Mouse (Mus musculus): Measurements from ENCODE around the gene Serp1.

Serp1 gene

GRCm38 (mm10) chr3:58525652-58526407 is at the start of gene Serp1, which contains the start of gene Eif2a:
Gene Serp1, minus strand, starts transcription at chr3:58525892.
Gene Eif2a, plus strand, starts transcription at chr3:58525821.
- DNase-seq (ENCODE audit: low spot score), result peak; percentile 96

GRCm38 (mm10) chr3:58570821-58571220 is 45.1 kb upstream of the Serp1 start:
- no peak for DNase-seq (ENCODE audit: low spot score)

DNA sequence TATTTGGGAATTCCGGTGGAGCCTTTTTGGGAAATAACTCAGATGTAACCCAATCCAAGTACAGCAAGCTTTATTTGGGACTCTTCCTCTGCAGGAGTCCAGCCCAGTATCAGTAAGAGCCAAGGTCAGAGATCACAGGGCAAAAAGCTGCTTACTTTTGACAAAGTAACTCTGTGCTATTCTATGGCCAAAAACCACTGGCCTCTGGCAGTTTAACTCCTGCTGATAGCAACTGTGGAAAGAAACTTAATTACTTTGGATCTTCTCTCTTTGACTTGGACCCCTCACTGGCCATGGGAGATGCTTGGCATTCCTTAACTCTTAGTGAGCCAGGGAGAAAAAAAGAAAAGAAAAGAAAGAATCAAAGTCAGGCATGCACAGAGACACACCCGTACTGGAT is 35.7 kb upstream of the Serp1 start:
- no peak for DNase-seq (ENCODE audit: low spot score)

DNA sequence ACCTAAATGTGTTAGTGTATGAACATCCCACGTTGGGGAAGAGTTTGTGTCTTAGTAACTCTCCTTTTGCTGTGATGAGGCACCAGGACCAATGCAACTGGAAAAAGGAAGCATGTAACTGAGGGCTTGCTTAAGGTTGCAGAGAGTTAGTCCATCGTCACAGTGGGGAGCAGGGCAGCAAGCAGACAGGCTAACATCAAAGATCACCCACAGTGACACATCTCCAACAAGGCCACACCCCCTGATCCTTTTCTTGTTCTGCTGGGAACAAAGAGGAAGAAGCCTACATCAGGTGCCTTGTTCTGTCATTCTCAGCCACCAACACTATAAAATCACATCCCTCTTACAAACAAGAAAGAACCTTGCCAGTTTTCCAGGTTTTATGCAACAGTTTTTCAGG is 34.2 kb upstream of the Serp1 start:
- DNase-seq (ENCODE audit: low spot score), result no peak

GRCm38 (mm10) chr3:58556649-58557048 is 31.0 kb upstream of the Serp1 start:
- no peak for DNase-seq (ENCODE audit: low spot score)

DNA sequence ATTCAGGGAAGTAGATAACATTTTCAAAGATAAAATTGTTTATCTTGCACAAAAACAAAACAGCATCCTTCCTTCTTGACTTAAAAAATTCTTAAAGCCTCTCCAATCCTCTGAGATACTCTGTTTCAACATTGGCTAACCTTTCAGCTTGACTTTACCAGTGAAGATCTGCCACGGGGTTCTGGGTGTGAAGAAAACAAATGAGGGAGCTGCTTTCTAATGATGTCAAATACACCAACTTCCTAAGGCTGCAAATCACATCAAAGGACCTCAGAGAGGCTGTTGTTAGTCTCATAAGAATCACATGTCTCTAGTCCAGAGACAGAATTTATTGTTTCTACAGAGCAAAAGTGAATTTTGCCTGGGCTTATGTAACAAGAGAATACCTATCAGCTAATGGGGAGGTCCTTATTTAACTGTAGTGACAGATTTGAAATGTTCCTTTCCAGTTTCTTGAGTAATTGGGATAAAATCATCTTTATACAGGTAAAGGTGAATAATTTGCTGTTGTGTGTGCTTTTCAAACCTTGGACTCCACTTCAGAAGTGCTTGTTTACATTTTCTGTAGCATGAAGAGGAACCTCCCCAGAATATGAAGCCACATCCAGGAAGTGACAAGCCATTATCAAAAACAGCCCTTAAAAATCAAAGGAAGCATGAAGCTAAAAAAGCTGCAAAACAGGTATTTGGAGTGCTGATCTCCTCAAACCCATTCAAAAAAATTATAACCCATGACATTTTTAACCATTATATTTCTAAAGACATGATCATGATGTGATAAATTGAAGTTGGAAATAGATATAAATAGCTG is 26.5 kb upstream of the Serp1 start:
- DNase-seq (ENCODE audit: low spot score), result no peak

GRCm38 (mm10) chr3:58536573-58536972 is 10.9 kb upstream of the Serp1 start:
- DNase-seq (ENCODE audit: low spot score), result no peak

DNA sequence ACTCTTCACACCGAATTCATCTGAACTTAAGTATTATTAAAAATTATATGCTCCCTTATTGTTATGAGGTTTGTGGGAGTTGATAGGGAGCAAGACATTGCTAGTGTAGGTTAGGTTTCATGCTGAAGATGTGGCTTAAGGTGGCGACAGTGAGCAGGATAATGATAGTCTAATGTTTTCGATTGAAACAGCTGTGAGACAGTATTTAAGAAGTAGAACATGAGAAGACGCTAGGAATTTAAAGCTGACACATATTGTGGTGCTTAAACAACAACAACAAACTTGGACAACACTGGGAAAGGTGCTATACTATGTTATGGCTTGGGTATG is 681 bp upstream of the Serp1 start:
- DNase-seq (ENCODE audit: low spot score), result no peak

DNA sequence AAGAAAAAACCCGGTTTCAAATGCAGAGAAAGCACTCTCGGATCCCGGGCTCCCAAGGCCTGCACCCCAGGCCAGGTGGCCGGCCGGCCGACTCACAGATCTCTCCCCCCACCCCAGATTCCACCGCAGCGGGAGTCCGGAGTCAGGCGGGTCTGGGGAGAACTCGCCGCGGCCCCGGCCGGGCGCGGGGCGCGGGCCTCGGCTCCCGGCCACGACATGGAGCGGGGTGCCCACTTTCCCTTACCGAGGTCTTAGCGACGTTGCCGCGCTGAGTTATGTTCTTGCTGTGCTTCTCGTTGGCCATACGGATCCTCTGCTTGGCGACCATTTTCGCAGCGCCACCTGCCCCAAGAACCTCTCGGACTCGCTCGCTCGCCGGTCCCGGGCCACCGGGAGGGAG is 526 bp downstream of the Serp1 start:
- no peak for DNase-seq (ENCODE audit: low spot score)

- no peak for DNase-seq (ENCODE audit: low spot score)
Observed at GRCm38 (mm10) chr3:58524246-58524645, 1.4 kb downstream of the Serp1 start.

DNA sequence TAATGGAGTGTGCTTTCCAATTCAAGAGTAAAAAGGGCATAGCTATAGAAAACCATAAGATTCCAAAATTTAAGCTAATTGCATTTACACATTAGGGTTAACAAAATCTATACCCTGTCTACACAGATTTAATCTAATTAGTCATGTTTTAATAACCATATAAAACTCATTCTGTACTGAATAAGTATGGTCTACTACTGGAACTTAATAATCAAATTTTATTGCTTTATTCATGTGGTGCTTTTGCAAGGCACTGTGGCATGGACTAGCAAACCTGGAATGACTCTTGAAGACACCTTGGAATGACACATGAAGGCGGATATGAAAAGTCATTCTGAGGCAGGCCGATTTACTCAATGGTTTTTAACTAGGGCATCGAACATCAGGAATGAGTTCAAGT is 2.3 kb downstream of the Serp1 start:
- DNase-seq (ENCODE audit: low spot score), result no peak

DNA sequence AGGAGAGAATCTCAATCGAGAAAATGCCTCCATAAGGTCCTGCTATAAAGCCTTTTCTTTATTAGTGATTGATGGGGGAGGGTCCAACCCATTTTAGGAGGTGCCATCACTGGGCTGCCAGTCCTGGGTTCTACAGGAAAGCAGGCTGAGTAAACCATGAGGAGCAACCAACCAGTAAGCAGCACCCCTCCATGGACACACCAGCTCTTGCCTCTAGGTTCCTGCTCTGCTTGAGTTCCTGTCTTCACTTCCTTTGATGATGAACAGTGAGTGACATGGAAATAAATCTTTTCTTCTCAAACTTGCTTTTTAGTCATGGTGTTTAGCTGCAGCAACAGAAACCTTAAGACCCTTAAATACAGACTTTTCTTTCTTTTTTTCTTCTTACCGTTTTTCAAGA is 4.3 kb downstream of the Serp1 start:
- DNase-seq (ENCODE audit: low spot score), result no peak

DNA sequence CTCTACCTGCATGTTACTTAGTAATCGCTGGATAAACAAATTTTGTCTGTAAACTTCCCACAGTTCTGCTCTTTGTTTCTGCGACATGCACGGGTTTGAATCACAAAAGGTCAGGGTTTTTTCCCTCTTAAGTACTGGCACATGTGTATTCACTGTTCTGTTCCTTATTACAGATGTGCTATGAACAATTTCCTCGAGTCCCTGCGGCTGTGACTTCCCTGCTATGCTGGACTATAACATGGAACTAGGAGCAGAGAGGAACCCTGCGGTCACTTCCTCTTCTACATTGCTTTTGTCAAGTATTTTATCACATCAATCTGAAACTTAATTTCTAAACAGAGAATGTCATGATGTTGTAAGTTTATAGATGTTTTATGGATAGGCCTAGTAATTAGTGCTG is 5.4 kb downstream of the Serp1 start:
- DNase-seq (ENCODE audit: low spot score), result no peak

DNA sequence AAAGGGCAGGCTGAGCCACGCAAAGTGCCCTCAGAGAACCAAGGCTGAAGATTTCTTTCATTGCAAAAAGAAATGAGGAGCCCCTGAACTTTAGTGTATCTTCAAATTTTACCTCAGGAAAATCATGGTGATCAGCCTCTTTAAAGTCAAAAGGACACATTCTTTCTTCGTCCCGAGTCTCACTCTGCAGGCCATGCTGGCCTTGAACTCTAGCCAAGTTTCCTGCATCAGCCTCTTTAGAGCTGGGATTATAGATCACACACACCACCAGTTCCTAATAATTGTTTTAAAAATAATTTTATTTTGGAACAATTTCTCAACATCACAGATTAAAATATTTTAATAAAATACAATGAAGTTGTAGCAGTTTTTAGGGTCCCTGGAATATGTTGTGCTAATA is 6.2 kb downstream of the Serp1 start:
- no peak for DNase-seq (ENCODE audit: low spot score)

DNA sequence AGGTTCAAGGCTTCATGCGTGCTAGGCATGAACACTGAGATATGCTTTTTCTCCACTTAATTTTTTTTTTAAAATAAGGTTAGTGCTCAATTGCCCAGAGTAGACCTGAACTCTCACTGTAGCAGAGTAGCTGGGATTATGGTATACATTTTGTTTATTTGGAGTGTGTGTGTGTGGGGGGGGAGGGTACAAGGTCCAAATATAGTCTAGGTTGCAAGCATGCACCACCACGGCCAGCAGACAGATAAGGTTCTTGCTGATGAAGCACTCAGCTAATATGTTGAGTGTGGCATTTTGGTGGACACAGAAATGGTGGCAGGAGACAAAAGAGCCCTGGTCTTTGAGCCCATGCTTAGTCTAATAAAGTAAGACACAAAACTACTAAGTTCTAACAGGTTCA is 6.7 kb downstream of the Serp1 start:
- no peak for DNase-seq (ENCODE audit: low spot score)

DNA sequence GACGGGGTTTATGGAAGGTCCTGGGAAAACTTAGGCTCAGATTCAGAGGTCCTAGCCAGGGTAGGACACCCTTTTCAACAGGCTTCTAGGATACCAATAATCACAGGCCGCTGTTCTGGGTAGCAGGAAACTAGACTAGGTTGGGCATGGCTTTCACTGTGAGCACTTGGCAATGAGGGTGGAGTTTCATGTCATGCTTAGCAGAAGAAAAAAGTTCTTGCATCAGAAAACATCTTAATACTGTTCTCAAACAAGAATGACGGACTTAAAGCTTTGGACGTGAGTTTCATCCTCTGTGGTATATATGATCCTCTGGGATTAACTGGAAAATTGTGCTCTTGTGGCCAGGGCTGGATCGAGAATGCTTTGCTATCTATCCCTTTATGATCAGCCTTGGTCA is 7.9 kb downstream of the Serp1 start:
- no peak for DNase-seq (ENCODE audit: low spot score)

- DNase-seq (ENCODE audit: low spot score), result peak; percentile 44
Observed at GRCm38 (mm10) chr3:58517258-58517657, 8.4 kb downstream of the Serp1 start.

DNA sequence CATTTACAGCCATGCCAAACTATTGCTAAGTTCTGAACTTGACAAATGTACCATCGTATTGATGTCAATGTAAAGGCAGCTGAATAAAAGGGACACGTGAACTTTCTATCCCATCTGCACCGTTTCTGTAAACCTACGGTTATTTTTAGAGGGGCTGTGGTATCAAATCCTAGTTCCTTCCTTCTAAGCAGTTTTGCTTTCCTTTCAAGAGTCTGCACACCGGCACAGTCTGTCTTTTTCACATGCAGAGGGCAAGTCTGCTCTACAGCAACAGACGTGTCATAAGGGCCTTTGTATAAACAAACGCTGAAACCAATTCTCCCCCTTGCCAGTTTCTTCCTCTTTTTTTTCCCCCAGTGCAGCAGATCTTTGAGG is 9.1 kb downstream of the Serp1 start:
- DNase-seq (ENCODE audit: low spot score), result no peak

GRCm38 (mm10) chr3:58515947-58516601 is 9.6 kb downstream of the Serp1 start:
- DNase-seq (ENCODE audit: low spot score), result no peak

DNA sequence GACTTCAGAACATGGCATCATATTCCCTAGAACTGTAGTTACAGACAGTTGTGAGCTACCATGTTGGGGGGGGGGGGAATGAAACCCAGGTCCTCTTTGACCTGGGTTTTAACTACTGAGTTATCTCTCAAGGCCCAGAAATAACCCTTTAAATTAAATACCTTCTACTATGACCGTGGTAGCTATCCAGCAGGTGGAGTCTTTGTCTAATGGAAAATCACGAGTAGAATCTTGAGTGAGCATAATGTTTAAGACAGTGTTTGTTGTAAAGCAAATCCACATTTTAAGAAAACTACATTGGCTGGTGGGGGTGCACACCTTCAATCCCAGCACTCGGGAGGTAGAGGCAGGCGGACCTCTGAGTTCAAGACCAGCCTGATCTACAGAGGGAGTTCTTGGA is 12.2 kb downstream of the Serp1 start:
- no peak for DNase-seq (ENCODE audit: low spot score)

- no peak for DNase-seq (ENCODE audit: low spot score)
Observed at GRCm38 (mm10) chr3:58512740-58513139, 13.0 kb downstream of the Serp1 start.

- DNase-seq (ENCODE audit: low spot score), result no peak
Observed at GRCm38 (mm10) chr3:58511581-58511980, 14.1 kb downstream of the Serp1 start.

Measured in spleen, adult 12 weeks (tissue).